Mouse (Mus musculus): ENCODE measurements at regions not wholly inside any gene's neighbourhood (a gene's known extent, or its start where the extent isn't known, plus 50 kb on each side); places are given as distances from the start of the nearest gene placed in this dataset.

- no peak for DNase-seq
Observed at GRCm38 (mm10) chr1:42755958-42756357, 60.4 kb downstream of the Pou3f3 start.

GRCm38 (mm10) chr1:42756497-42756896 is 60.9 kb downstream of the Pou3f3 start:
- DNase-seq: no peak

GRCm38 (mm10) chr1:42763447-42763846 is 67.9 kb downstream of the Pou3f3 start:
- DNase-seq: no peak

GRCm38 (mm10) chr1:42764048-42764447 is 68.5 kb downstream of the Pou3f3 start:
- no peak for DNase-seq

GRCm38 (mm10) chr1:42770085-42770484 is 74.5 kb downstream of the Pou3f3 start:
- no peak for DNase-seq

GRCm38 (mm10) chr1:42772000-42772399 is 76.4 kb downstream of the Pou3f3 start:
- no peak for DNase-seq

GRCm38 (mm10) chr1:42773851-42774464 is 77.1 kb upstream of the Mrps9 start:
- peak; percentile 14 to 25 for DNase-seq

GRCm38 (mm10) chr1:42774971-42775892 is 75.8 kb upstream of the Mrps9 start:
- DNase-seq: no peak

- DNase-seq: no peak
Observed at GRCm38 (mm10) chr1:42775893-42776287, 75.1 kb upstream of the Mrps9 start.

- DNase-seq: no peak
Observed at GRCm38 (mm10) chr1:42777416-42777815, 73.6 kb upstream of the Mrps9 start.

- DNase-seq: peak in 1 of 2 experiments; percentile 9
Observed at GRCm38 (mm10) chr1:42779761-42780160, 71.3 kb upstream of the Mrps9 start.

GRCm38 (mm10) chr1:42780266-42780665 is 70.8 kb upstream of the Mrps9 start:
- no peak for DNase-seq

GRCm38 (mm10) chr1:42781533-42781932 is 69.5 kb upstream of the Mrps9 start:
- no peak for DNase-seq

GRCm38 (mm10) chr1:42783072-42783672 is 67.9 kb upstream of the Mrps9 start:
- DNase-seq: no peak

- no peak for DNase-seq
Observed at GRCm38 (mm10) chr1:42787240-42787639, 63.8 kb upstream of the Mrps9 start.

GRCm38 (mm10) chr1:42788413-42788812 is 62.6 kb upstream of the Mrps9 start:
- no peak for DNase-seq
